Comparison of ENCODE assay signal across 11 mouse cellular contexts in genomic region chr3:87149425-87149824, GRCm38 (mm10). TPM values are rescaled to one million over a fixed set of nuclear protein-coding genes. Genes with fewer than 3 reads are reported as not detected.
DNase-seq lines count a peak whose midpoint lies in the region; ATAC-seq and TF ChIP-seq lines count a peak whose summit lies in the region.
"Had no signal": no experiment of that assay in that cellular context is flagged by ENCODE, and none has a peak within 500 bp of the region (broad histone marks: within the 10 kb centered on the region; RNA-seq: fewer than 3 reads in every experiment).

No protein-coding gene starts in this region.

- H3K4me2 ChIP-seq in heart, embryonic 13.5 days: no peak overlapping the region
- no peak overlapping the region for H3K4me2 ChIP-seq in liver, embryonic 12.5 days
- H3K4me2 ChIP-seq in liver, postnatal 0 days (ENCODE audit: low read depth, low read length): no peak overlapping the region
- peak overlapping the region; percentile 50; the same call in 1 of the 2 replicates for H3K4me2 ChIP-seq in limb, embryonic 13.5 days (replicated peaks)

- H3K4me1 ChIP-seq in heart, embryonic 13.5 days: peaks cover 79% of the 10 kb centered on the region
- peaks cover 18% of the 10 kb centered on the region; the same call in 1 of the 2 replicates for H3K4me1 ChIP-seq in liver, embryonic 12.5 days
- H3K4me1 ChIP-seq in liver, postnatal 0 days (ENCODE audit: insufficient read depth): peaks cover 3% of the 10 kb centered on the region; the same call in 1 of the 2 replicates
- peaks cover 80% of the 10 kb centered on the region for H3K4me1 ChIP-seq in embryonic facial prominence, embryonic 10.5 days
- peaks cover 88% of the 10 kb centered on the region for H3K4me1 ChIP-seq in limb, embryonic 13.5 days

- 32% methylated on average over 10 of the region's 10 CpGs for WGBS in heart, embryonic 13.5 days
- 48% methylated on average over 10 of the region's 10 CpGs for WGBS in liver, embryonic 12.5 days (ENCODE audit: insufficient replicate concordance)
- 61% methylated on average over 10 of the region's 10 CpGs for WGBS in liver, postnatal 0 days (ENCODE audit: insufficient replicate concordance)
- WGBS in embryonic facial prominence, embryonic 10.5 days: 62% methylated on average over 10 of the region's 10 CpGs
- WGBS in limb, embryonic 13.5 days: 62% methylated on average over 10 of the region's 10 CpGs

- H3K9ac ChIP-seq in heart, embryonic 13.5 days: 0 out of 2 replicates have a peak overlapping the region, but pooled peaks have one; percentile 69
- H3K9ac ChIP-seq in liver, embryonic 12.5 days: no peak overlapping the region
- H3K9ac ChIP-seq in liver, postnatal 0 days (replicated peaks): no peak overlapping the region
- H3K9ac ChIP-seq in limb, embryonic 13.5 days: no peak overlapping the region

- no peak for TF ChIP-seq EP300 in liver, postnatal 0 days (IDR thresholded peaks at IDR 0.05; ENCODE audit: low read depth)

- no peak for DNase-seq in heart, adult 9 months (ENCODE audit: low spot score in 2 of 2)
- no peak for DNase-seq in liver, postnatal 0 days
- no peak for DNase-seq in embryonic facial prominence, embryonic 10.5 days (ENCODE audit: low spot score)
- no peak for DNase-seq in left cerebral cortex, adult 2 months (ENCODE audit: extremely low spot score in 1 of 2, low spot score in 2 of 2)
- DNase-seq in adipocyte (ENCODE audit: low spot score): no peak
- DNase-seq: cerebellum, adult 9-11 months; gastrocnemius, postnatal 36 days; retina, postnatal 1 day had no signal

- no peak for TF ChIP-seq CTCF in liver, postnatal 0 days (IDR thresholded peaks at IDR 0.05; ENCODE audit: low read depth)
- TF ChIP-seq CTCF in left cerebral cortex, adult 2 months (IDR thresholded peaks at IDR 0.05): no peak

- H3K36me3 ChIP-seq in heart, embryonic 13.5 days: peaks cover 15% of the 10 kb centered on the region
- no peaks in the 10 kb centered on the region for H3K36me3 ChIP-seq in liver, embryonic 12.5 days
- H3K36me3 ChIP-seq in liver, postnatal 0 days (replicated peaks; ENCODE audit: insufficient read depth, low read length): no peaks in the 10 kb centered on the region
- peaks cover 42% of the 10 kb centered on the region for H3K36me3 ChIP-seq in embryonic facial prominence, embryonic 10.5 days (replicated peaks)
- H3K36me3 ChIP-seq in limb, embryonic 13.5 days: peaks cover 16% of the 10 kb centered on the region

- no peak for ATAC-seq in heart, embryonic 13.5 days (ENCODE audit: extremely low read depth, insufficient number of reproducible peaks, low FRiP score, low TSS enrichment)
- ATAC-seq in liver, embryonic 12.5 days: no peak
- ATAC-seq in liver, postnatal 0 days: no peak
- ATAC-seq in limb, embryonic 13.5 days (ENCODE audit: low FRiP score, low read depth): no peak

- no peaks in the 10 kb centered on the region for H3K27me3 ChIP-seq in heart, embryonic 13.5 days (replicated peaks)
- 0 out of 2 replicates have a peak, but pooled peaks cover 3% of the 10 kb centered on the region for H3K27me3 ChIP-seq in liver, embryonic 12.5 days (replicated peaks)
- H3K27me3 ChIP-seq in liver, postnatal 0 days (ENCODE audit: insufficient read depth, low read length): no peaks in the 10 kb centered on the region
- no peaks in the 10 kb centered on the region for H3K27me3 ChIP-seq in embryonic facial prominence, embryonic 10.5 days (replicated peaks; ENCODE audit: low read depth, poor library complexity, severe bottlenecking)
- H3K27me3 ChIP-seq in limb, embryonic 13.5 days: no peaks in the 10 kb centered on the region

- H3K27ac ChIP-seq in heart, embryonic 13.5 days (replicated peaks): peak overlapping the region; percentile 99
- 0 out of 2 replicates have a peak overlapping the region, but pooled peaks have one; percentile 21 for H3K27ac ChIP-seq in liver, embryonic 12.5 days
- no peak overlapping the region for H3K27ac ChIP-seq in liver, postnatal 0 days (ENCODE audit: low read depth)
- H3K27ac ChIP-seq in embryonic facial prominence, embryonic 10.5 days (replicated peaks): peak overlapping the region; percentile 95
- peak overlapping the region; percentile 100 for H3K27ac ChIP-seq in limb, embryonic 13.5 days
- H3K27ac ChIP-seq in left cerebral cortex, adult 2 months: no peak overlapping the region

- intact Hi-C loops in left cerebral cortex, adult 2 months (cut with DNase I): no loop called here

- H3K9me3 ChIP-seq in heart, embryonic 13.5 days: no peaks in the 10 kb centered on the region
- H3K9me3 ChIP-seq in liver, embryonic 12.5 days (replicated peaks): no peaks in the 10 kb centered on the region
- H3K9me3 ChIP-seq in liver, postnatal 0 days (ENCODE audit: low read length): no peaks in the 10 kb centered on the region
- H3K9me3 ChIP-seq in embryonic facial prominence, embryonic 10.5 days: peaks cover 8% of the 10 kb centered on the region; the same call in 1 of the 2 replicates
- no peaks in the 10 kb centered on the region for H3K9me3 ChIP-seq in limb, embryonic 13.5 days

- H3K4me3 ChIP-seq in heart, embryonic 13.5 days: no peak overlapping the region
- H3K4me3 ChIP-seq in liver, embryonic 12.5 days: no peak overlapping the region
- no peak overlapping the region for H3K4me3 ChIP-seq in liver, postnatal 0 days (ENCODE audit: low read depth, low read length)
- peak overlapping the region; percentile 14; the same call in 1 of the 2 replicates for H3K4me3 ChIP-seq in embryonic facial prominence, embryonic 10.5 days
- H3K4me3 ChIP-seq in limb, embryonic 13.5 days: no peak overlapping the region
- no peak overlapping the region for H3K4me3 ChIP-seq in left cerebral cortex, adult 2 months

RNA-seq across cellular contexts. Expression of gene Kirrel, which starts 25.1 kb away (rescaled TPM):
- 14.7 and 15.4 TPM in 2 replicates for polyA plus RNA-seq in heart, embryonic 13.5 days (2015; fragmentation: Nextera tagmentation; extraction: Ambion mirVana)
- polyA plus RNA-seq in liver, embryonic 12.5 days (2016; fragmentation: Nextera tagmentation; extraction: Ambion mirVana): 2.4 and 2.7 TPM in 2 replicates
- 0.67 and 0.73 TPM in 2 replicates for polyA plus RNA-seq in liver, postnatal 0 days (2015; fragmentation: Nextera tagmentation; extraction: Ambion mirVana)
- 17.4 and 18.4 TPM in 2 replicates for polyA plus RNA-seq in embryonic facial prominence, embryonic 10.5 days (2016; fragmentation: Nextera tagmentation; extraction: Ambion mirVana)
- polyA plus RNA-seq in limb, embryonic 13.5 days (2015; fragmentation: Nextera tagmentation; extraction: Ambion mirVana): 25.6 and 26.1 TPM in 2 replicates
- 1 to 10 TPM; 4.3 to 4.9 TPM for total RNA-seq in left cerebral cortex, adult 2 months (2021)

Comparison
In these comparisons a context has a peak if more than half of its experiments do, and no peak if none do; other contexts are left out.
1. H3K27ac ChIP-seq: peak in heart, embryonic 13.5 days (single experiment), liver, embryonic 12.5 days (single experiment), embryonic facial prominence, embryonic 10.5 days (single experiment) and limb, embryonic 13.5 days (single experiment); none in liver, postnatal 0 days (single experiment) and left cerebral cortex, adult 2 months (single experiment).